Mouse (Mus musculus): Measurements from ENCODE around the gene Ankrd1.

The Ankrd1 gene

GRCm38 (mm10) chr19:36109318-36109944 lies 10.5 kb downstream of the Ankrd1 start:
- no peak for DNase-seq

GRCm38 (mm10) chr19:36103909-36104308 lies 16.0 kb downstream of the Ankrd1 start:
- DNase-seq, result no peak

GRCm38 (mm10) chr19:36098916-36099315 lies 21.0 kb downstream of the Ankrd1 start:
- no peak for DNase-seq

GRCm38 (mm10) chr19:36098265-36098664 lies 21.6 kb downstream of the Ankrd1 start:
- no peak for DNase-seq

- DNase-seq, result no peak
These were observed 22.7 kb downstream of the Ankrd1 start for GRCm38 (mm10) chr19:36097194-36097593.

GRCm38 (mm10) chr19:36090781-36091180 lies 29.1 kb downstream of the Ankrd1 start:
- no peak for DNase-seq

GRCm38 (mm10) chr19:36083262-36084225 lies 36.4 kb downstream of the Ankrd1 start, which contains the start of gene Rpp30:
Rpp30 (plus strand) TSS chr19:36083716.
- peak; percentile 89 for DNase-seq

- peak; percentile 63 for DNase-seq
These were observed 37.2 kb downstream of the Ankrd1 start for GRCm38 (mm10) chr19:36082606-36083261.

GRCm38 (mm10) chr19:36062801-36063529 lies 56.9 kb downstream of the Ankrd1 start:
- no peak for DNase-seq
